Mouse (Mus musculus): Measurements from ENCODE around the gene Hmg20b. TPM values are rescaled to one million over a fixed set of nuclear protein-coding genes. Genes with fewer than 3 reads are reported as not detected.

Hmg20b gene
- total and polyA plus RNA-seq, 2 experiments from 2014 or later, result 80.7 to 92.3 TPM

DNA sequence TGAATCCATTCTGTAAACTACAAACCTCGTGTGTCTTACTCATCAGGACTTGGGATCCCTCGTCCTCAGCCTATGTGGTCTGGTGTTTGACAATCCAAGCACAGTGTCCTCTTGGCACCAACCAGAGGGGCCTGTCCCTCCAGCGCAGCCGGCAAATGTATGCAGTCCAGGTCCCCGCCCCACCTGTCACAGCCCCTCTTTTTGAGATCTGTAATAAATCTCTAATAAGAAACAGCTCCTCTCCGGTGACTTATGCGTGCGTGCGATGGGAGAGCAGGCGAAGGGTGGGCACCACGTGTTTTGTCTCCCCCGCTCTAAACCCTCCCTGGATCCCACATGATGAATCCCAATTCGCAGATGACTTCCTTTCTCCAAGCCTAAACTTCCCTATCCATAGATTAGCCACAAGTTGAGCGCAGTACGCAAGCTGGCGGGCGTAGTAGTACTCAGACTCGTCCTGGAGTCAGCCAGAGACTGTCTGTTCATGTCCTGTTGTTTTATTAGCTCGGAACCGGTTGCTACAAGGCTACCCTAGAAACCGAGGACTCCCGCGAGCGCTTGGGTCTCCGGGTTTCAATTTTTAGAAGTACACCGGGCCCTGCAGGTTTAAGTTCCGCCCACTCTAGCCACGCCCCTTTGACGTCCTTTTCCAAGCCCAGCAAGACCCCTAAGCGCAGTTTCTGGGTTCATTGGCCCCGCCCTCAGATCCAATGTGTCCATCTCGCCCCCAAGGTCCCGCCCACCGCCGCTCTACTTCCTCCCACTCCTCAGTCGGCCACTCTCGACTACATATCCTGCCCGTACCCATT is 30.3 kb downstream of the Hmg20b start:
- TF ChIP-seq CTCF (IDR thresholded peaks at IDR 0.05; ENCODE audit: low read depth) (no peak), EP300 (IDR thresholded peaks at IDR 0.05; ENCODE audit: low read depth) (peak; percentile 41; the same call in 1 of the 2 replicates)
- 2% methylated on average over 38 of the region's 38 CpGs for WGBS
- no peaks in the 10 kb centered on the region for H3K9me3 ChIP-seq (replicated peaks; ENCODE audit: control insufficient read depth, low read length)
- peak overlapping the region; percentile 55 for H3K9ac ChIP-seq (replicated peaks; ENCODE audit: low read depth, low read length)
- ATAC-seq (ENCODE audit: insufficient read depth, low read depth) (no peak; the same call in 1 of the 2 replicates), DNase-seq (ENCODE audit: low spot score) (no peak)
- H3K36me3 ChIP-seq (replicated peaks; ENCODE audit: control insufficient read depth, insufficient read depth, low read length), result peaks cover 55% of the 10 kb centered on the region
- H3K4me2 ChIP-seq (ENCODE audit: low read depth, low read length), result peak overlapping the region; percentile 68
- H3K4me1 ChIP-seq (ENCODE audit: control insufficient read depth, insufficient read depth), result peaks cover 19% of the 10 kb centered on the region
- H3K4me3 ChIP-seq (ENCODE audit: low read depth, low read length), result peak overlapping the region; percentile 44
- no peaks in the 10 kb centered on the region for H3K27me3 ChIP-seq (ENCODE audit: control insufficient read depth, insufficient read depth, low read length)
- H3K27ac ChIP-seq (ENCODE audit: low read depth), result peak overlapping the region; percentile 92

DNA sequence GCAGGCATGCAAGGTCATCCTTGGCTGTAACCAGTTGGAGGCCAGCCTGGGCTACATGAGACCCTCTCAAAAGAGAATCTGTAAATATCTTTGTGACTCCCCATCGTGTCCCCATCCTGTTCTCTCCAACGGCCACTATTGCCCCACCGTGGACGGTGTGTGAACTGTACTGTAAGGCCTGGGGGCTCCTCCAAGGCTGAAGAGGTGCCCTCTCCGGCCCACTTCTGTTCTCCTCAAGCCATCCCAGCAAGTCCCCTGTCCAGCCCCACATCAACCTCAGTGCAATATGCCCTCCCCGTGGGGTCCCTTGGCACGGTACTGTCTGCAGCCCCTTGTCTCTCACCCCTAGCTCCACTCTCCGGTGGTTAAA is 31.0 kb downstream of the Hmg20b start:
- DNase-seq (ENCODE audit: low spot score) (no peak), ATAC-seq (ENCODE audit: insufficient read depth, low read depth) (no peak)
- Histone ChIP-seq H3K4me2 (ENCODE audit: low read depth, low read length) (peak overlapping the region; percentile 68), H3K4me1 (ENCODE audit: control insufficient read depth, insufficient read depth) (peaks cover 19% of the 10 kb centered on the region), H3K4me3 (ENCODE audit: low read depth, low read length) (peak overlapping the region; percentile 44; the same call in 1 of the 2 replicates), H3K27me3 (ENCODE audit: control insufficient read depth, insufficient read depth, low read length) (no peaks in the 10 kb centered on the region), H3K9me3 (replicated peaks; ENCODE audit: control insufficient read depth, low read length) (no peaks in the 10 kb centered on the region), H3K27ac (ENCODE audit: low read depth) (peak overlapping the region; percentile 92; the same call in 1 of the 2 replicates), H3K9ac (replicated peaks; ENCODE audit: low read depth, low read length) (peak overlapping the region; percentile 55), H3K36me3 (replicated peaks; ENCODE audit: control insufficient read depth, insufficient read depth, low read length) (peaks cover 55% of the 10 kb centered on the region)
- WGBS, result 28% methylated on average over 8 of the region's 8 CpGs
- TF ChIP-seq EP300 (IDR thresholded peaks at IDR 0.05; ENCODE audit: low read depth) (no peak), CTCF (IDR thresholded peaks at IDR 0.05; ENCODE audit: low read depth) (0 out of 2 replicates have a peak, but pooled peaks have one; percentile 21)

DNA sequence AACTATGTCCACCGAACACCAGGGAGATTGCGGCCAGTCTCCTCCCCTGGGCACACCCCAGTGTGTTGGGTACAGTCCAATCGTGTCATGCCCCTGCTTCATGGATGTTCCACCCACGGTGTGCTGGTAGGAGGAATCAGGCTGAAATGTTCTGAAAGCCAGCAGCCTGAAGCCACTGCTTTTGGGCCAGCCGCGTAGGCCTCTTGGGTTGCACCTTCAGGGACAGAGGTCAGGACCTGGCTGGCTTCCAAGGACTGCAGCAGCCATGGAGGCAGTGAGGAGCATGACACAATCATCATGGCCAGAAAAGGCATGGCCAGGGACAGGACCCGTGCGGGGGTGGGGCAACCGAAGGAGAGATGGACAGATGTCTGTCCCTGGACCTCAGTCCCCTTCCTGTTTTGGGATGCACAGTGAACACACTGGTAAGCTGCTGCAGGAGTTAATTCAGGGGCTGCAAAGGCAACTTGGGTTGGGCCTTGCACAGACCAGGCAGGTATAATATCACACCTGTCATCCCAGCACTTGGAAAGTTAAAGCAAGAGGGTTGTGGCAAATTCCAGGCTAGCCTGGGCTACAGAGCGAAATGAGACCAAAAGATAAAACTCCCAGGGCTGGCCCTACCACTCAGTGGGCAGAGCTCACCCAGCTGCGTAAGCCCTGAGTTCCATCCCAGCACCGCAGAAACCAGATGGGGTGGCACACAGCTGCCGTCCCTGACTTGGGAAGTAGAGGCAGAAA is 31.5 kb downstream of the Hmg20b start:
- Histone ChIP-seq H3K4me1 (ENCODE audit: control insufficient read depth, insufficient read depth) (peaks cover 19% of the 10 kb centered on the region), H3K27ac (ENCODE audit: low read depth) (0 out of 2 replicates have a peak overlapping the region, but pooled peaks have one; percentile 92)

DNA sequence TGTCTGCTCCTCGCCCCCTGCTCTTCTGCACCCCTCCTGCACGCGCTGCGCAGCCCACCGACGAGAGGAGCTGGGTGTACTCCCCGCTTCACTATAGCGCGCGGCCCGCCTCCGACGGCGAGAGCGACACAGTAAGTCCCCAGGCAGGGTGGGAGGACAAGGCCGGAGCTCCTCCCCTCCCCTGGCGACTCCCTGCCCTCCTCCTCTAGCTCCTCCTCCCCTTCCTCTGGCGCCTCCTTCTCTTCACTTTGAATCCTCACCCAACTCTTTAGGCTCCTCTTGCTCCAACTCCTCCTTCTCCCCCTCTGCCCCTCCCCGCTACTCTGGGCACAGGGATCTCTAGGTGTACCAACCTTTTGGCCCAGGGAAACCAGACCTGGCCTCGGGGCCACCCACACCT is 33.0 kb downstream of the Hmg20b start:
- TF ChIP-seq EP300 (IDR thresholded peaks at IDR 0.05; ENCODE audit: low read depth) (no peak), CTCF (IDR thresholded peaks at IDR 0.05; ENCODE audit: low read depth) (no peak)
- H3K4me2 ChIP-seq (ENCODE audit: low read depth, low read length), result peak overlapping the region; percentile 47
- no peaks in the 10 kb centered on the region for H3K27me3 ChIP-seq (ENCODE audit: control insufficient read depth, insufficient read depth, low read length)
- WGBS, result 31% methylated on average over 20 of the region's 20 CpGs
- peak overlapping the region; percentile 17; the same call in 1 of the 2 replicates for H3K9ac ChIP-seq (replicated peaks; ENCODE audit: low read depth, low read length)
- H3K9me3 ChIP-seq (replicated peaks; ENCODE audit: control insufficient read depth, low read length), result no peaks in the 10 kb centered on the region
- no peak overlapping the region for H3K4me3 ChIP-seq (ENCODE audit: low read depth, low read length)
- DNase-seq (ENCODE audit: low spot score), result no peak
- H3K4me1 ChIP-seq (ENCODE audit: control insufficient read depth, insufficient read depth), result peaks cover 19% of the 10 kb centered on the region
- H3K36me3 ChIP-seq (replicated peaks; ENCODE audit: control insufficient read depth, insufficient read depth, low read length), result peaks cover 55% of the 10 kb centered on the region
- no peak for ATAC-seq (ENCODE audit: insufficient read depth, low read depth)
- H3K27ac ChIP-seq (ENCODE audit: low read depth), result no peak overlapping the region

More for the DNA sequence above, 31.5 kb downstream of the Hmg20b start:
- H3K36me3 ChIP-seq (replicated peaks; ENCODE audit: control insufficient read depth, insufficient read depth, low read length), result peaks cover 55% of the 10 kb centered on the region
- no peak overlapping the region for H3K4me3 ChIP-seq (ENCODE audit: low read depth, low read length)
- H3K9ac ChIP-seq (replicated peaks; ENCODE audit: low read depth, low read length), result 0 out of 2 replicates have a peak overlapping the region, but pooled peaks have one; percentile 55
- no peaks in the 10 kb centered on the region for H3K9me3 ChIP-seq (replicated peaks; ENCODE audit: control insufficient read depth, low read length)
- H3K4me2 ChIP-seq (ENCODE audit: low read depth, low read length), result no peak overlapping the region
- no peak for TF ChIP-seq EP300 (IDR thresholded peaks at IDR 0.05; ENCODE audit: low read depth)
- TF ChIP-seq CTCF (IDR thresholded peaks at IDR 0.05; ENCODE audit: low read depth), result no peak
- no peaks in the 10 kb centered on the region for H3K27me3 ChIP-seq (ENCODE audit: control insufficient read depth, insufficient read depth, low read length)
- DNase-seq (ENCODE audit: low spot score), result no peak
- WGBS, result 80% methylated on average over 13 of the region's 13 CpGs
- no peak for ATAC-seq (ENCODE audit: insufficient read depth, low read depth)

DNA sequence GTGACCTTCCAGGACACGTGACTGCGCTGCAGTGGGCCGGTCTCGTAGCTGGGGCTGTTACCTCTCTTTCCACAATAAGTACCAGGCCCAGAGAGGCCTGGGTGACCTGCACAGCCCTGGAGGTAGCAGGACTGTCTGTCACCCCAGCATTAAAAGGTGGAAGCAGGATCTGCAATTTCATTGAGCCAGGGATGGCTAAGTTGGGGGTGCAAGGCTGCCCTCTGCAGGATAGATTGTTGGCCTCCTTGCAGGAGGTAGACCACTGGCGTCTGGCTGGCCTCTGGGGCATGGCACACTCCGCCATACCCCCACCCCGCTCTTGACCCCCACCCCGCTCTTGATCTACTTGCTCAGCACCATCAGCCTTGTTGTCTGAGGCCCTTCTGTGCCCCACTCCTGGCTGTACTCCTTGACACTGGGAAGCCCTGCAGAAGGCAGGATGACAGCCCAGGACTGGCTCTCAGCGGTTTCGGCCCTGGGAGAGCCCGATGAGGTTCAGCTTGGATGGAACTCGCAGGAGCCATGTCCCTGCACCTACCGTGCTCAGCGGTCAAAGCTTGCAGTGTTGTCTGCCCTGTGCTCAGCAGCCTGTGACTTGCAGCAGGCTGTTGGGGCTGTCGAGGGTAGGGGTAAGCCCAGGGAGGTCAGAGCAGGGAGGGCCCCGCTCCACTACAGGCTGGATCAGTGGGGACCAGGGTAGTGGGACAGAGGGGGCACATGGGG is 33.8 kb downstream of the Hmg20b start:
- peaks cover 62% of the 10 kb centered on the region for H3K36me3 ChIP-seq (replicated peaks; ENCODE audit: control insufficient read depth, insufficient read depth, low read length)
- peak overlapping the region; percentile 47 for H3K4me2 ChIP-seq (ENCODE audit: low read depth, low read length)
- ATAC-seq (ENCODE audit: insufficient read depth, low read depth), result no peak
- peaks cover 13% of the 10 kb centered on the region for H3K4me1 ChIP-seq (ENCODE audit: control insufficient read depth, insufficient read depth)
- 47% methylated on average over 16 of the region's 16 CpGs for WGBS
- no peaks in the 10 kb centered on the region for H3K9me3 ChIP-seq (replicated peaks; ENCODE audit: control insufficient read depth, low read length)
- H3K9ac ChIP-seq (replicated peaks; ENCODE audit: low read depth, low read length), result peak overlapping the region; percentile 17; the same call in 1 of the 2 replicates
- H3K27ac ChIP-seq (ENCODE audit: low read depth), result no peak overlapping the region
- TF ChIP-seq EP300 (IDR thresholded peaks at IDR 0.05; ENCODE audit: low read depth), result no peak
- peak; percentile 52 for TF ChIP-seq CTCF (IDR thresholded peaks at IDR 0.05; ENCODE audit: low read depth)
- no peak for DNase-seq (ENCODE audit: low spot score)
- no peak overlapping the region for H3K4me3 ChIP-seq (ENCODE audit: low read depth, low read length)
- H3K27me3 ChIP-seq (ENCODE audit: control insufficient read depth, insufficient read depth, low read length), result no peaks in the 10 kb centered on the region

All from heart, postnatal 0 days (tissue).